Mouse (Mus musculus) cortical plate, adult 2 months (tissue): ENCODE data around the gene Map3k5. TPM values are rescaled to one million over a fixed set of nuclear protein-coding genes. Genes with fewer than 3 reads are reported as not detected.

Experiments
- H3K27ac ChIP-seq: fragments of 200-500 bp; 2 replicates; pipeline ENCODE4 v1.5.1; 2012; ENCODE audit warnings: low read length, control low read depth, inconsistent platforms; ENCODE audit not compliant: insufficient read depth
- H3K4me1 ChIP-seq: fragments of 200-500 bp; 2 replicates; pipeline ENCODE4 v1.6.1; 2011; ENCODE audit warnings: low read length; ENCODE audit not compliant: control insufficient read depth, insufficient read depth
- H3K4me3 ChIP-seq: fragments of 200-500 bp; 2 replicates; pipeline ENCODE4 v1.5.1; 2011; ENCODE audit warnings: mild to moderate bottlenecking, low read length, control low read depth; ENCODE audit not compliant: insufficient read depth
- CTCF ChIP-seq: fragments of 200-500 bp; IDR thresholded peaks from 2 replicates; pipeline ENCODE4 v1.5.1; 2011; ENCODE audit warnings: mild to moderate bottlenecking, control low read depth, low read length; ENCODE audit not compliant: insufficient read depth; ENCODE audit errors: extremely low read depth
- POLR2A ChIP-seq: fragments of 200-500 bp; IDR thresholded peaks from 2 replicates; pipeline ENCODE4 v1.6.1; 2011; ENCODE audit warnings: mild to moderate bottlenecking, low read length, control low read depth; ENCODE audit not compliant: insufficient read depth; ENCODE audit errors: extremely low read depth
- polyA plus RNA-seq: library from polyadenylated mRNA; depleted of rRNA; stranded (reverse); fragments of >200 nt; gene quantifications from 2 replicates; pipeline ENCODE4 v1.2.3, GENCODE M21; 2012; rRNA removed

Gene Map3k5
- 17.2 and 19.6 TPM in 2 replicates for polyA plus RNA-seq

GRCm38 (mm10) chr10:19934384-19935294 is at the start of gene Map3k5:
TSS of gene Map3k5 (plus strand) at chr10:19934472.
- peak within 1 kb of the TSS; percentile 98 for H3K27ac ChIP-seq
- TF ChIP-seq POLR2A: no peak
- TF ChIP-seq CTCF: no peak
- peak within 1 kb of the TSS; percentile 86 for H3K4me3 ChIP-seq
- peaks cover 9% of the 10 kb centered on the region for H3K4me1 ChIP-seq

DNA sequence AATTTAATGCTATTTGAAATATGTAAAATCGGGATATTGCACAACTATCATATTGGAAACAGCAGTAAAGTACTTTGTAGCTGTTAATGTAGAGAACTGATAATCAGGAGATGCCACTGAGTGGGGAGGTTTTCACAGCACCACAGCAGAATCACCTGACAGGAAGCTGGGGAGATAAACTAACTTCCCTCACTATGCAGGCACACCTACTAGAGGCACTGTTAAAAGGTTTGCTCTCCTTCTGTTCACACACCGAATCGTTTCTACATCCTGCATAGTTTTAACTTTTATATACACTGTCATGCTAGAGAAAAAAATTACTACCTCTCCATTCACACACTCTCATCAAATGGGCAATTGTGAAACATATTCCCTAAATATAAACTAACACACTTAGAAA is 48.0 kb upstream of the Map3k5 start:
- Histone ChIP-seq H3K27ac (no peak overlapping the region), H3K4me1 (no peaks in the 10 kb centered on the region; the same call in 1 of the 2 replicates), H3K4me3 (no peak overlapping the region)
- TF ChIP-seq CTCF: no peak

DNA sequence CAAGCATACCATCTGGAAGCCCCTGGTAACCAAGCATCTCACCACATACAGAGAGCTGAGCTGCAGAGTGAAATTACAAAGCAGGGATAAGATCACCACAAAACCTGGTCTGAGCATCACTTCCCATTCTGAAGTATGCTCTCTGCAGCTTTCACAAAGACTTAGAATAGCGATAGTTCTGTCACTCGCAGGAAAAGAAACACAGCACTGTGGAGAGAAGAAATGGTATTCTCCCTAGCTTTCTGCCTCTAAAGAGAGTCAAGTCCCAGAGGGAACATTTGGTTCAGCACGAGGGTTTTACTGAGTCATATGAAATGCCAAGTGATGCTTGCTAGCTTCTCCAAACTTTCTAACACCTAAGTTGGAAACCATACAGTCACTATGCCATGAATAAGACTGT is 44.4 kb upstream of the Map3k5 start:
- no peaks in the 10 kb centered on the region; the same call in 1 of the 2 replicates for H3K4me1 ChIP-seq
- no peak overlapping the region for H3K4me3 ChIP-seq
- no peak for TF ChIP-seq POLR2A
- TF ChIP-seq CTCF: no peak
- H3K27ac ChIP-seq: no peak overlapping the region

DNA sequence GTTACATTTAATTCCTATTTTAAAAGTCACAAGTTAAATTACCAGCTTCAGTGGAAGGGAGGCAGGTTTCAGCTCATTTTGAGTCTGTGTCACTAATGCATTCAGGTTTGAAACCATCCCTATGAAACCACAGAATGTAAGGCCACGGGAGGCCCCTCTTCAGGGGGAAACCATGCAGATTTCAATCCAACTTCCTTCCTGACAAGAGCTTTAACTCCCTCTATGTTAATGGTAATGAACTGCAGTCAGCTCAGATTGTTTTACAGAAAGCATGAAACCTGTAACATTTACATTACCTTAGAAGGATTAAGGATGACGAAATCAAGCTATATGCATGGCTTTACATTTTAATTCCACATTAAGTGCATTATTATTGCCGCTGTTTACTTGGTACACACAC is 42.6 kb upstream of the Map3k5 start:
- TF ChIP-seq POLR2A (no peak), CTCF (no peak)
- Histone ChIP-seq H3K4me1 (no peaks in the 10 kb centered on the region; the same call in 1 of the 2 replicates), H3K4me3 (no peak overlapping the region), H3K27ac (no peak overlapping the region)

GRCm38 (mm10) chr10:19893146-19893545 is 41.1 kb upstream of the Map3k5 start:
- TF ChIP-seq POLR2A (no peak), CTCF (no peak)
- no peak overlapping the region for H3K4me3 ChIP-seq
- H3K27ac ChIP-seq: no peak overlapping the region
- no peaks in the 10 kb centered on the region; the same call in 1 of the 2 replicates for H3K4me1 ChIP-seq

GRCm38 (mm10) chr10:19893976-19894375 is 40.3 kb upstream of the Map3k5 start:
- no peak overlapping the region for H3K27ac ChIP-seq
- TF ChIP-seq POLR2A: no peak
- peak; percentile 67 for TF ChIP-seq CTCF
- no peaks in the 10 kb centered on the region; the same call in 1 of the 2 replicates for H3K4me1 ChIP-seq
- no peak overlapping the region for H3K4me3 ChIP-seq

DNA sequence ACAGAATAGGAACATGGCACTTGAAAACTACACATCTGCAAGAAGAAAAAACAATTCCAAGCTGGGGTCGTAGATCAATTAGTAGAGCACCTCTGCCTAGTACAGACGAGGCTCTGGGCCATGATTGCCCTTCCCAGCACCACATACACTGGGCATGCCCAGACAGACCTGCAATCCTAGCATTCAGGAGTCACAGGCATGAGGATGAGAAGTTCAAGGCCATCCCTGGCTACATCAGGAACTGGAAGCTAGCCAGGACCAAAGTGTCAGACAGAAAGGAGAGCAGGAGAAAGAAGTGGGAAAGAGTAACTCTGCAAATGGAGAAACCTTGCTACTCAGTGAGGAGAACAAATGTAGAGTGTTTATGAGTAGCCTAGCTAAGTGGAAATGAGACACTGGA is 34.1 kb upstream of the Map3k5 start:
- Histone ChIP-seq H3K27ac (no peak overlapping the region), H3K4me3 (no peak overlapping the region)
- TF ChIP-seq POLR2A (no peak), CTCF (no peak)

DNA sequence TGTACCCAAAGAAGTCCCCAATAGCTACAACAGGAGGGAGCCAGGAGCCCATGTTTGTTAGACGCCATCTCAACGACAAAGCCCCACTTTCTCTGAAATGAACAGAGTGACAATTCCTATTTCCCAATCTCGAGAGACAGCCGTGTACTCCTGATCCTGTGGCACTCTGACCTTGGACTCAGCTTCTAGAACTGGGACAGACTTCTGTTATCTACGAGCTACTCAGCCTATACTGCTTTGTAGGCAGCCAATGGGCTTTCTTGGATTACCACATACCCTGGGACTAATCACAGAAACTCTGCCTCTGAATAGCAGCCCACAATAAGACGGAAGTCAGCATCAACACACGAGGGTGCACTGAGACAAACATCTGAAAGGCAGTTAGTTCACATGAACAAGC is 32.3 kb upstream of the Map3k5 start:
- TF ChIP-seq POLR2A (no peak), CTCF (no peak)
- peaks cover 5% of the 10 kb centered on the region for H3K4me1 ChIP-seq
- H3K27ac ChIP-seq: no peak overlapping the region
- H3K4me3 ChIP-seq: no peak overlapping the region

More for the DNA sequence above, 34.1 kb upstream of the Map3k5 start:
- peaks cover 4% of the 10 kb centered on the region for H3K4me1 ChIP-seq

GRCm38 (mm10) chr10:19904077-19904820 is 30.0 kb upstream of the Map3k5 start:
- peaks cover 5% of the 10 kb centered on the region for H3K4me1 ChIP-seq
- H3K27ac ChIP-seq: no peak overlapping the region
- TF ChIP-seq CTCF: no peak
- peak; percentile 29; the same call in 1 of the 2 replicates for TF ChIP-seq POLR2A
- no peak overlapping the region for H3K4me3 ChIP-seq

DNA sequence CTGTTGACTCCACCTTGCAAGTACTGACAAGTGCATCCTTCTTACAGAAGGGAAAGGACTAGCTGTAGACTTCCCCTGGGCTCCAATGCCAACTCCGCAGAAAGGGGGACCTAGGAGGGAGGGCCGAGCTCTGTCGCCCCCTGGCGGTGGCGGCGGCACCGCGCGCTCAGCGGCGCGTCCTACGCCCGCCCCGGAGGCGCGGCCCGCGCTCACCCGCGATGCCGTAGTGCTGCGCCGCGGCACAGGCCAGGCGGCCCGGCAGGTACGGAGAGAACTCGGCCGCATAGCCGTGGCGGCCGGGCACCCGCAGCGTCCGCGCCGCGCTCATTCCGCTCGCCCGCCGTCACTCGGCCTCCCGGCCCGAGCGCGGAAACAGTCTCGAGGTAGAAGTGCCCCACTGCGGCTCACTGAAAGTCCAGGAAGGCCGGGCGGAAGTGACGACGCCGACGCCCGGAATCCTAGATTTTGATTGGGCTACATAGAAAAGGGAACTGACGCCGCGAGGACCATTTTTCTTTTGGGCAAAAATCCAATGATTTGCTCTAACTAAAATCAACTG is 26.9 kb upstream of the Map3k5 start, which contains the start of gene Pex7:
Gene Pex7, minus strand, starts transcription at position 444 of the 559 bp plus-strand sequence.
- TF ChIP-seq POLR2A: peak; percentile 65; the same call in 1 of the 2 replicates
- peak; percentile 69 for TF ChIP-seq CTCF
- Histone ChIP-seq H3K4me1 (peaks cover 5% of the 10 kb centered on the region), H3K4me3 (peak within 1 kb of the TSS; percentile 71), H3K27ac (peak within 1 kb of the TSS; percentile 100)
